Mouse (Mus musculus): Measurements from ENCODE around the gene Gm12845. TPM values are rescaled to one million over a fixed set of nuclear protein-coding genes. Genes with fewer than 3 reads are reported as not detected.
"Not testable (repeated sequence)": the region's sequence is repeated elsewhere in the genome, so short reads cannot be mapped to it uniquely, and the experiment has no call there.

Gm12845 gene
- total RNA-seq (2021): not detected

DNA sequence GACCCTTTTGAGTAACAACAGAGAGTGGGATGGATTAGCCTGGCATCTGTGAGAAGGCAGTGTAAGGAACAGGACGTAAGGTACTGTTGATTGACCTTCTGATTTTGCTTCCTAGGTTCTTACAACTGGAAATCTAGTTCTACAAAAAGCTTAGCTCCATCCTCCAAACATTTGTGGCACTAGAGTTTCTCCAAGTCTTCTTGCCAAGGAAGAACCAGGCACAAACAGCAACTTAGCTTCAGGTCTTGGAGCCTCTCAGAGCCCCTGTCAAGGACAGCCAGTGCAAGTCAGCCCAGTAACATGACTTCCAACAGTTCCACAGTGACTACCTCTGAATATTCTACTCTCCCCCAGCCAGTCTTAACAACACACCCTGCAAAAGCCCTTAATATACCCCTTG, at the start of gene Gm12845:
Gene Gm12845, plus strand, starts transcription at position 301 of the 400 bp plus-strand sequence.
- DNase-seq: no peak
- intact Hi-C loops (cut with DNase I): no loop called here

DNA sequence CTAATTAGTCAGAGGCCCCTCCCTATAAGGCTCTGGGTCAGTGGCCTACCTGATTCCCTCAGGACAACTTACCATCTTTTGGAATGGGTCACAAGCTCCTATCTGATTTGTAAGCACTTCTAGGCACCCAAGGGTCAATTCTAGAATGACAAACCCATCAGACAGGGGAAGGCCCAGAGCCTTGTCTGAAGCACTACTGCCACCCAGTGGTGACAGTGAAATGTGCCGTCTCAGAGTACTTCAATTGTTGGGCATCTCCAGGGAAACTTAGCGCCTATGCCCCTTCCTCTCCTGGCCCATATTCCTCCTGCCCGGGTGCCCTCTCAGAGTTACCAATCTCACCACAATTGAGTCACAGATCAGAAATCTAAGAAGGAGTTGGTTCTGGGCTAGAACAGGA, 47.3 kb upstream of the Gm12845 start:
- DNase-seq: peak; percentile 80 to 89
- intact Hi-C loops (cut with DNase I): loop anchor here (1.0 to 10.0 kb wide), 3 partner anchors 182 to 407 kb away; partner anchors contain the start of gene Rnf220

DNA sequence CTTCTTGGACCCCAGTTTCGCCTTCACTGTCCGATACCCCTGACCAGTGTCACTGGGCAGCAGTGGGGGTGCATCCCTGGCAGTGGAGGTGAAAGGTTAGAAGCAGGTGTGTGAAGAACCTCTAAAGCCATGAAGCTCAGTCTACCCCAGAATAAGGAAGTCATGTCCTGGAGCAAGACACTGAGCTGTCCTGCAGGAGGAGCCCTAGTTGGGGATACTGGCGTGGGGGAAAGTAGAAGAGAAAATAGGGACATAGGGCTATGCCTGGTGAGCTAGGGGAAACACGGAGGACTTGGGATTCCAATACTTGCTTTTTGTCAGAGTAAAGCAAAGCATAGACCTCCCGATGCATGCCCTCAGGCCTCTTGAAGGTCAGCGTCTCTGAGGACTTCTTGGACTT, 43.2 kb upstream of the Gm12845 start:
- DNase-seq: no peak
- intact Hi-C loops (cut with DNase I): no loop called here

DNA sequence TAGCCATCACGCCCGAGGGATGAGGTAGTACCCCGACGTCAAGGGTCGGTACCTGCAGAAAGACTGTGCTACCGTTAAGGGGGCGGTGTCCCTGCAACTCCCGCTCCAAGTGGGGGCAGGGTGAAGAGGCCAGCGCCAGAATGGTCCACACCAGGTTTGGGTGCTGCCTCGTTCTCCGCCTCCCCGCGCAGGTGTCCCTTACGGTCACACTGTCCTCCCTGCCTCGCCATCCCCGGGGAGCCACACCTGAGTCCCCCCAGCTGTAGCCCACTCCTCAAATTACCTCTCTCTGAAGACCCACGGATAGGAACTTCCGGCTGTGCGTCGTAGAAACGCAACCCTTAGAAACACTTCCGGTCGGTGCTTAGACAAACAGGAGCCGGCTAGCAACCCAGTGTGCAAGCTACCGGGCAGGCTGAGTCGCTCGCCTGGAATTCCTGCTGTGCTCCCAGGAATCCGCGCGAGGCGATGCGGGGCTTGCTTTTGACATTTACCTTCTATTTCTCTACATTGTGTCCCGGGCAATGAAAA, 42.2 kb upstream of the Gm12845 start, which contains the start of gene Dmap1:
Gene Dmap1, minus strand, starts transcription at position 343 of the 531 bp plus-strand sequence.
- intact Hi-C loops (cut with DNase I): no loop called here
- peak; percentile 87 to 92 for DNase-seq

DNA sequence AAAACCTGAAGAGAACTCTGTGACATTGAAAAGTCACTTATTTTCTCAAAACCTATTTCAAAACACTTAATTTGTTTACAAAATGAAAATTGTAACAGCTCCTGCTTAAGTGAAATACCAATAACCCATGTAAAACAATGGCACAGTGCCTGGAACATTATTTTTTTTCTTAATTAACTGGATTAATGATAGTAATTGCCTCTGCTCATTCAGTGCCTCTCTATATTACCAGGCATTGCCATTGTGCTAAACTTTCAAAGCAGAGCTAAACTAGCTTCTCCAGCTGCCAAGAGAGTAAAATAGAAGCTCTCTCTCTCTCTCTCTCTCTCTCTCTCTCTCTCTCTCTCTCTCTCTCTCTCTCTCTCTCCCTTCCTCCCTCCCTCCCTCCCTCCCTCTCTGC, 41.7 kb upstream of the Gm12845 start:
- intact Hi-C loops (cut with DNase I): no loop called here

DNA sequence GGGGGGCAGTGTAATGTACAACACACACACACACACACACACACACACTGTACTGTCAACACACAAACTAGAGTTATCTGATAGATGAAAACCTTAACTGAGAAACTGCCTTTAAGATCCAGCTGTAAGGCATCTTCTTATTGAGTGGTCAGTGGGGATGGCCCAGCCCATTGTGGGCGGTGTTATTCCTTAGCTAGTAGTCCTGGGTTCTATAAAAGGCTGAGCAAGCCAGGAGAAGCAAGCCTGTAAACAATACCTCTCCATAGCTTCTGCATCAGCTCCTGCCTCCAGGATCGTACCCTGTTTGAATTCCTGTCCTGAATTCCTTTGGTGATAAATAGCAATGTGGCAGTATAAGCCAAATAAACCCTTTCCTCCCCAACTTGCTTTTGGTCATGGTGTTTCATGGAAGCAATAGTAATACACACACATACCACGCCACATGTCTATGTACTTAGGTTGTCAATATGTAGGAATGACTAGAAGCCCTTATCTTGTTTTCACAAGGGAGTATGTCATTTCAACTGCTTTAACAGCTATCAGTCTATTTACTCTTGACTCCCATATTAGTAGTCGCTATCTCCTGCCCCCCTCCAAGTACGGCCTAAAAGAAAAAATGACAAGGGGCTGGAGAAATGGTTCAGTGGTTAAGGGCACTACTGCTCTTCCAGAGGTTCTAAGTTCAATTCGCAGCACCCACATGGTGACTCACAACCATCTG, 41.0 kb upstream of the Gm12845 start:
- intact Hi-C loops (cut with DNase I): no loop called here
- no peak for DNase-seq

More for the DNA sequence above, 41.7 kb upstream of the Gm12845 start:
- no peak for DNase-seq

DNA sequence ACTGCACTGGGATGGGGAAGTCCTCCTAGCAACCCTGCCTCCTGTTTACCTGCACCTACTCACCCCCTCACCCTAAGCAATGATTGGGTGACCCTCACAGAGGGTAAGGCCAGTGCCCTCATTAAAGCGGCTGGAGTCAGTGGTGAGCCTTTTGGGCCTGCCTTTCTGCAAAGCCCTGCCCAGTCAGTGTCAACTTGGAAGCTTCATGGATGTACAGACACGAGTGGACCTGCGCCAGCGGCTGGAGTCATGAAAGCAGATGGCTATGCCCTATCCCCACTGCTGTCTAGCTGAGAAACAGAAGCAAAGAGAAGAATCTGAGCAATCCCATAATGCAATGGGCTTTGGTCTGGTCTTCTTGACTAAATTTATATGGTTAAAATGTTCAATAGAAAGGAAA, 37.9 kb upstream of the Gm12845 start:
- no peak for DNase-seq
- intact Hi-C loops (cut with DNase I): no loop called here

DNA sequence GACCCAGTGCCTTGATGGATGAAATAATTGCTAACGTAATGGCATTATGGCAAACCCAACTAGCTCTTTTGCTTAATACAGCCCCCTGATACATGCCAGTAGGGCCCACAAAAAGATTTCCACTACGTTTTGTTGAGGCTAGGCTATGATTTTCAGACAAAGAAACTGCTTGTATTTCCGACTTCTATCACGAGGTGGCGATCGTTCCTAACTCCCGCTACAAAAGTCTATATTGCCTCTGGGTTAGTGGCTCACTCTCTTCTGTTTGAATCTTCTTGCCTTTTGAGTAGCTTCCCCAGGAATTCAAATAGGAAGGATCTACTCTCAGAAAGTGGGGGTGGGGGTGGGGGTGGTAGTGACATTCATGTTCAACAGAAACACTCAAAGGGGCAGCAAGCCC, 18.9 kb upstream of the Gm12845 start:
- peak; percentile 44 to 72 for DNase-seq
- intact Hi-C loops (cut with DNase I): loop anchor here (1.0 to 10.0 kb wide), 3 partner anchors 66 to 379 kb away; no protein-coding TSS in a partner anchor

DNA sequence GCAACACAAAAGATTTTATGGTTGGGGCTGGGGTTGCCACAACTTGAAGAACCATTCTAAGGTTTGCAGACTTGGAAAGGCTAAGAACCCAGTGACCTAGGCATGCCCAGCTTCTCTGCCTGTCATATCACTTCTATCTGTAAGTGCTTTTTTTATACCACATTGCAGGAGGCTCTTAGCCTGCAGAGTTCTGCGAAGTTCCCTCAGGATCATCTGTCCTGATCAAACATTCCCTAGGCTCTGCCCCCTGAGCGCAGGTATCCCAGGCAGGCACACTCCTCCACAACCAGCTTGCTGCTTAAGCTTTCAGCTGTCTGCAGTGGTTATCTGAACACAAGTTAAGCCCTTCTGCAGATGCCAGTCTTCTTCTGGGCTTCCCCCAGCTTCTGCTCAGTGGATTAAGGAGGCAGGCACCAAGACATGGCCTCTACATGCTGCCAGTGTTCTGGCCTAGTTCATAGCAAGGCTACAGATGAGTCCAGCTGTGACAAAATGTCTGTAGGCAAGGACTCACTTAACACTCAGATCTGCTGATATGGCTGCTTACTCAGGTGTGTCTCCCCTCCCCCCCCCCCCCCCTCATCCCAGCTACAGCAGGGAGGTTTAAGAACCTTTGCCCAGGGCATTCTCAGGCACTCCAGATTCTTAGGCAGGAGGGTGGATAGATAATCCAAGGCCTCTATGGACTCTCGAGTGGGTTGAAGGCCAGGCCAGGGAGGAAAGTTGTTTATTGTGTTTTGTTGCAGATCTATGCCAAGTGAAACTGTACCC, 15.2 kb upstream of the Gm12845 start:
- intact Hi-C loops (cut with DNase I): loop anchor here (10.0 kb wide), 2 partner anchors 156 to 376 kb away; no protein-coding TSS in a partner anchor
- DNase-seq: no peak

DNA sequence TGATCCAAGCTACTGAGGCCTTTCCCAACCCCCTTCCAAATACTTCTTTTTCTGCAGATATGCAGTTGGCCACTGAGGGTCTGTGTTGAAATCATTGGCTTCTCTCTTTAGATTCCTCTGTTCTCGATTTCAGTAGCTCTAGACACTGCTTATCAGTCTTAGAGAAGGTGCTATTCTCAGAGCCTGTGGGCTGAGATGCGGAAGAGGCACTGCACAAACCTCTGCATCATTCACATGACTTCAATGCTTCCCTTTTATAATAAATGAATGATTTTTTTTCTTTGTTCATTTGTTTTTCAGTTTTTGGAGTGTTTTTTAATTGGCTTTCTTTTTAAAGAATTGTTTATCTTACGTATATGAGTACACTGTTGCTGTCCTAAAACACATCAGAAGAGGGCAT, 11.9 kb upstream of the Gm12845 start:
- no peak for DNase-seq
- intact Hi-C loops (cut with DNase I): no loop called here

DNA sequence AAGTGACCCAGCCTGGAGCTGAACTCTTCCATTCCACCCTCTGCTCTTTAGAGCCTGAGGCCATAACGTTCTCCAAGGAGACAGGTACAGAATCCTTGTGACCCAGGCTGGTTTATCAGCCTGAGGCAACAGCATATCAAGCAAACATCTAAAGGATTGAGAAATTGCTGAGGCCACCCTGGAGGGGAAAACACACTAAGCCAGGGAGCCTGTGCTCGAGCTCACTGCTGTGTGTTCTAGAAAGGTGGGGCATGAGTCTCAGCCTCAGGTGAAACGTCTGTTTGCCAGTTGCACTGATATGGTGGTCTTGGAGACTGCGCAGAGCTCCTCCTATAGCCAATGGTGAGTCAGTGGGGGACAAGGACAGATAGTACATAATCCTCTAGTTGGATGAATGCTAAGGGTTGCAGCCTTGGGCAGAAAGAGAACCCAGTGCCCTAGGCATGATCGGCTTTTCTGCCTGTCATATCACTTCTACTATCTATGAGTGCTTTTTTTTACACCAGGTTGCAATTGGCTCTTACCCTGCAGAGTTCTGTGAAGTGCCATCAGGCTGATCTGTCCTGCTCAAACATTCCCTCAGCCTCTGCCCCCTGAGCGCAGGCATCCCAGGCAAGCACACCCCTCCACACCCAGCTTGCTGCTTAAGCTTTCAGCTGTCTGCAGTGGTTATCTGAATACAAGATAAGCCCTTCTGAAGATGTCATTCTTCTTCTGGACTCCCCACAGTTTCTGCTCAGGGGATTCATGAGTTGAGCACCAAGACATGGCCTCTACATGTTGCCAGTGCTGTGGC, 10.7 kb upstream of the Gm12845 start:
- intact Hi-C loops (cut with DNase I): no loop called here
- DNase-seq: no peak

DNA sequence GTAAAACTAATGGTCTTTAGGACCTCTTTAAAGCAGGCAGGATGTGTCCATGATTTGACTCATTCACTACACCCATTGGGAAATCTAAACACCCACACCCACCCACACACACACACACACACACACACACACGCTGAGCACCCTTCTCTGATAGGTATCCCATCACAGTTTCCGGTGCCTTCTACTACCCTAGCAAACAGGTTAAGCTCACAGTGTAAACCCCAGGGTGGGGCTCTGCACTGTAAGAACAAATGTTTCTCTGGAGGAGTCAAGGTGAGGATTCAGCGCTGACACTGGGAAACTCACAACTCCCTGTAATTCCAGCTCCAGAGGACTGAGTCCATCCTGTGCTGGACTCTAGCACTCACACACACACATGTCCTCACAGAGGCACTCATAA, 7.7 kb downstream of the Gm12845 start:
- intact Hi-C loops (cut with DNase I): no loop called here
- DNase-seq: no peak

DNA sequence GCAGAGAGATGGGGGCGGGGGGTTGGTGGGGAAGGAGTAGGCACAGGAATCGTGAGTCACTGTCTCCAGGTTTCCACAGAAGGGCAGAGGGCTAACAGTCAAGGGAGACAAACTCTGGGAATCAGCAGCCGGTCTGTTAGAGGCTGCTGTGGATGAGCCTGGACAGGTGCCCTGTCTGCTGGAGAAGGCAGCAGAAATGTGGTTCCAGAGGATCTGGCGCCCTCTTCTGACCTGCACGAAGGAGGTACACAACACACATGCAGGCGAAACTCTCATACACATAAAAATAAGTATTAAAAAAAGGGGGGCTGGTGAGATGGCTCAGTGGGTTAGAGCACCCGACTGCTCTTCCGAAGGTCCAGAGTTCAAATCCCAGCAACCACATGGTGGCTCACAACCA, 13.3 kb downstream of the Gm12845 start:
- peak in 1 of 2 experiments; percentile 9 for DNase-seq
- intact Hi-C loops (cut with DNase I): no loop called here

DNA sequence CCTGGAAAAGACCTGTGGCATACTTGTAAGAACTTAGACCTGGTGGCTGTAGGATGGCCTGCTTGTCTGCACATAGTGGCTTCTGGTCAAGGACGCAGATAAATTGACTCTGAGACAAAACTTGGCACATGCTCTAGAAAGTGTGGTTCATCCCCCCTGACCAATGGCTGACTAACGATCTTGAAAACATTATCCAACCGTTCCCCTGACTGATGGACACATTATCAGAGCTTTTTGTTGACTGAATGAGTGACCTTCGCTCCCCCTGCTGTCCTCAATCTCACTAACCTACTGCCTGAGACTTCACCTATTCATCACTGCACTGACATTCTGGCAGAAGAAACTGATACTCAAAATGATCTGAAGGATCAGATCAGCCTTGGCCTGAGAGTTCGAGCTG, 28.3 kb downstream of the Gm12845 start:
- intact Hi-C loops (cut with DNase I); DNase-seq: not testable (repeated sequence)

DNA sequence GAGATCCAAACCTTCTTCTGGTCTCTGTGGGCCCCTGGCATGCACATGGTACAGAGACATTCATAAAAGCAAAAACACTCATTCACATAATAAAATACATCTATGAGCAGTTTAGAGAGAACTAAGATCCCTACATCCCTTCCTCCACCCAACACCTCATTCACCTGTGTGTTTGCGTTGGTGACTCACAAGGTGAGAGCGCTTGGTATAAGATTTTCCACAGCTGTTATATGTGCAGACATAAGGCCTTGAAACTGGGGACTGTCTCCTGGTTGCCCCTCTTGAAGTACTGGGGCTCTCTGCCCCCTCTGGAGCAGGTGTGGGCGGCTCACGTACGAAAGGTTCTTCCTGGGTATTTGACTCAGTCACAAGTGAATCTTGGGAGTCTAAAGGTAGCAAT, 35.9 kb downstream of the Gm12845 start:
- intact Hi-C loops (cut with DNase I): no loop called here
- DNase-seq: no peak

DNA sequence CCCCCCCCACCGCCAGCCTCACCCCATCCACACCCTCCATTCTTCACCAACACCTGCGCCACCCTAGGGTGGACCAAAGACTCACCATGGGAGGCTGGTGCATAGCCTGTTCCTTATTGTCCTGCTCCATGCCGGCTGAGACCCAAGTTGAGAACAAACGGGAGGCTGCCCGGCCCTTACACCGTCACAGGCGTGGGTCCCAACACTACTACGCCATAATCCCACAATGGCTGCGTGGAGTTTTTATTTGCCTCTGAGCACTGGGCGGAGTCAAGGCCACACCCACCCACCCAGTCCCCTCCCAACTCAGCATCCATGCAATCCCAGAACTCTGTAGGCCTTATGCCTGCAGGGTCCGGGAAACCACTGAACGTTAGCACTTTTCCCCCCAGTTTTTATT, 41.2 kb downstream of the Gm12845 start, which contains the start of gene Klf17:
Gene Klf17, minus strand, starts transcription at position 233 of the 400 bp plus-strand sequence.
- DNase-seq: no peak
- intact Hi-C loops (cut with DNase I): no loop called here

DNA sequence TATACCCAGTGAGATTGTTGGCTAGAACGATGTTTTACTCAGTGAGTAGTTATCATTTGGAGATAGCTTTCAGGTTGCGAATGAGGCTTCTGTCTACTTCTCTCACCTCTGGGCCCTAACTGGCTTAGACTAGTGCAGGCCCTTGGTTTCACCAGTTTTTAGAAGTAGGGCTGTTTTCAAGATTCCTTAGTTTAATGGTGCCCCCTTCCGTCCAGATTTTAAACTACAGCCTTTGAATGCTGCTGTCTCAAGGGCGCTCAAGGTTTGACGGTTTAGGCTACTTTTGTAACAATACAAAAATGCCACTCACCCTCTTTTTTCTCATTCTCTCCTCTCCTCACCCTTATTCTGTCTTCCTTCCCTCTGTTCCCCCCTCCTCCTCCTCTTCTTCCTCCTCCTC, 46.7 kb downstream of the Gm12845 start:
- DNase-seq: peak; percentile 77 to 87
- intact Hi-C loops (cut with DNase I): loop anchor here (1.0 kb wide), 1 partner anchor 66 kb away; no protein-coding TSS in a partner anchor

DNA sequence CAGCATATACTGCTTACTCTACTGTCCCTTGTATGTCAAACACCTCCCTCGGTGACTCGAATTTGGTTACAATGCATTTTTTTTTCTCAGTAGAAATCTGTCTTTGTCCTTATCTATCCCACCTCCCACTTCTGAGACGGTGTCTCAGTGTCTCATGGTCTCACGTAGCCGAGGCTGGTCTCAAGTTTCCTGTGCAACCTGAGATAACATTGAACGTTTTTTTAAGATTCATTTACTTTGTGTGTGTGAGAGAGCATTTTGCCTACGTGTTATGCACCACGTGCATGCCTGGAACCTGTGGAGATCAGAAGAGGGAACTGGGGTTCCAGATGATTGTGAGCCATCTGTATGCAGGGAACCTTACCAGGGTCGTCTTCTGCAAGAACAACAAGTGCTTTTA, 48.7 kb downstream of the Gm12845 start:
- DNase-seq: no peak
- intact Hi-C loops (cut with DNase I): no loop called here

All from heart, postnatal 10 days (tissue).